Mouse (Mus musculus) left cerebral cortex, adult 8-10 months (tissue): ENCODE results near the gene Abhd15. TPM values are rescaled to one million over a fixed set of nuclear protein-coding genes. Genes with fewer than 3 reads are reported as not detected.
"Not testable (repeated sequence)": the region's sequence is repeated elsewhere in the genome, so short reads cannot be mapped to it uniquely, and the experiment has no call there.

Source experiments
- DNase-seq, 2 experiments: peaks; one replicate each; pipeline ENCODE4 v3.0.0; 2022; ENCODE audit warnings: low spot score in 2 of 2
- total RNA-seq, 4 experiments: library from RNA; stranded (reverse); gene quantifications; 2 replicates each; pipeline ENCODE4 v1.2.4; 2022

The Abhd15 gene
- total RNA-seq, 4 experiments from 2014 or later = 0.99 to 1.7 (median 1.5) TPM

DNA sequence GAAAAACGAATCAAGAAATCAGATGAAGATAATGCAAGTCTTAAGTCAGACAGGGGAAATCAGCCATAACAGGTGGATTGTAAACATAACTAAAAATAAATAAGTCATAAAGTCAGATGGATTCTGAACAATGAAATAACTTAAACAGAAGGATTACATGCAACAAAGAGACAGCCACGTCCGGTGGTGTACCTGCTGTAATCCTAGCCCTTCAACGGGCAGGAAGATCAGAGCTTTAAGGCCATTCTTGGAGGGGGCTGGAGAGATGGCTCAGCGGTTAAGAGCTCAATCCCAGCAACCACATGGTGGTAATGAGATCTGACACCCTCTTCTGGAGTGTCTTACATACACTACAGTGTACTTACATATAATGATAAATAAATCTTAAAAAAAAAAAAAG lies 3.6 kb upstream of the Abhd15 start:
- DNase-seq = no peak

DNA sequence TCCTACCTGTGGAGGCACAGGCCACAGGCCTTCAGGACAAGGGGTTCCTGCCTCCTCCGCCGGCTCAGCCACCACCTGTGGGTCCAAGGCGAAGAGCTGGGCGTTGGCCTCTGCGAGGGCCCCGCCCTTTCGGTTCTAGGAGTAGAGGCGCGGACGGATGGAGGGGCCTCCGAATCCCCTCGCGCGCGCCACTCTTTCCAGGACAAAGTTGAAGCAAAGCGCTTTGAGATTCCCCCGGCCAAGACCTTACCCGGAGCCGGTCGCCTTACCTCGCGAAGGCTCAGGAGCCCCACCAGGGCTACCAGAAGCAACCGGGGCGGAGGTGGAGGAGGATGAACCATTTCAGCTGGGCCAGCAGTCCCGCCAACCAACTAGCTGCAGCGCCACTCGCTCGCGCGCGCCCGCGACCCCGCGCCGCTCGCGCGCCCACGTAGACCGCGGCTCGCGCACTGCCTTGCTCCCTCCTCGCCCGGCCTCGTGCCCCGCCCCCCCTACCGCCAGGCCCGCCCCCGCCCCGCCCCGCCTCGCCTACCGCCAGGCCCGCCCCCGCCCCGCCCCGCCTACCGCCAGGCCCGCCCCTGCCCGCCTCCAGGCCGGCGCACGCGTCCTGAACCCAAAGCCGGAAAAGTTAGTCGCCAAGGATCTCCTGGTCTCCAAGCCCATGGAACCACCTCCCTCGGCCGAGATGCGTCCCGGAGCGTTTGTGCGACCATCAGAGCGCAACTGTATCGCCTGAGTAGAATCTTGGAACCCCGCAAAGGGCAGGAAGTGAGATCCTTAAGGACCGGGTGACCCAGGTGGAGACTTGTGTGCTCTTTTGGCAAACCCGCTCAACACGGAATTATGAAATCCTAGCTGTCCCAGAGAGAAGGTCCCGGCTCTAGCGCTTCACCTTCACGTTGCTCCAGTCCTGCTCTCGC lies 1.8 kb upstream of the Abhd15 start:
- peak in 1 of 2 experiments; percentile 59 for DNase-seq

DNA sequence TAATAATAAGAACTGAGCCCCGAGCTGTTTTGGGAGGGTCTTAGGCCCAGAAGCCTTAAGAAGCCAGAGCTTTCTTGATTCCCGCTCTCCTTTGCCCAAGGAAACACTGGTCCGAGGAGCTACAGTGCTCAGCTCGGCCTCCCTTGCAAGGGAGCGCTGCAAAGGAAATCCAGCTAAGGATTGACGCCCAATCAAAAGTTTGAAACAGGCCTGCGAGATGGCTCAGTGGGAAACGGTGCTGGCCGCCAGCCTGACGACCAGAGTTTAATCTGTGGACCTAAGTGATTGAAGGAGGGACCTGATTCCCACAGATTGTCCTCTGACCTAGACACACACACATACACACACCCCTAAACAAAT lies 1.1 kb upstream of the Abhd15 start:
- no peak for DNase-seq

DNA sequence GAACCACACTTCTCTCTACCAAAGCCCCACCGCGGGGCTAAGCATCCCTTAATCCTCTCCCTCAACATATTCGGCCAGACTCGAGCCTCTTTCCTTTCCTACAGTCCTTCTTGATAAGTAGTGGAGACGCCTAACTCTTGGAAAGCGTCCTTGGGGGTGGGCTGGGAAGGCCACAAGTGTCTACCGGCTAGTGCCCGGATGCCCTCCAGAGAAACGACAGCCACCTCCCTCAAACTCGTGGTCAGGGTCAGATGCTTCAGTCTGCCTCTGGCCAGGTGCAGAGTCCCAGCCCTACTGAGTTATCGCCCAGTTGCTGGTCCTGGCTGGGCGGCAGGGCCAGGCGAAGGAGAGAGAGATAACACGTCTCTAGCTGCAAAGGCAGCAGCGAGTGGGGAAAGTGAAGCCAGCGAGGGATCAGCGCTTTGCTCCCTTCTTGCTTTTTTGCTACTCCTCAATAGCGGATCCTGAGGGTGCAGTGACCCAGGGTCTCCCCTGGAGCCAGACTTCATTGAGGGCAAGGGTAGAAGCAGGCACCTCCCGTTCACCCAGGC lies 565 bp upstream of the Abhd15 start:
- no peak for DNase-seq

DNA sequence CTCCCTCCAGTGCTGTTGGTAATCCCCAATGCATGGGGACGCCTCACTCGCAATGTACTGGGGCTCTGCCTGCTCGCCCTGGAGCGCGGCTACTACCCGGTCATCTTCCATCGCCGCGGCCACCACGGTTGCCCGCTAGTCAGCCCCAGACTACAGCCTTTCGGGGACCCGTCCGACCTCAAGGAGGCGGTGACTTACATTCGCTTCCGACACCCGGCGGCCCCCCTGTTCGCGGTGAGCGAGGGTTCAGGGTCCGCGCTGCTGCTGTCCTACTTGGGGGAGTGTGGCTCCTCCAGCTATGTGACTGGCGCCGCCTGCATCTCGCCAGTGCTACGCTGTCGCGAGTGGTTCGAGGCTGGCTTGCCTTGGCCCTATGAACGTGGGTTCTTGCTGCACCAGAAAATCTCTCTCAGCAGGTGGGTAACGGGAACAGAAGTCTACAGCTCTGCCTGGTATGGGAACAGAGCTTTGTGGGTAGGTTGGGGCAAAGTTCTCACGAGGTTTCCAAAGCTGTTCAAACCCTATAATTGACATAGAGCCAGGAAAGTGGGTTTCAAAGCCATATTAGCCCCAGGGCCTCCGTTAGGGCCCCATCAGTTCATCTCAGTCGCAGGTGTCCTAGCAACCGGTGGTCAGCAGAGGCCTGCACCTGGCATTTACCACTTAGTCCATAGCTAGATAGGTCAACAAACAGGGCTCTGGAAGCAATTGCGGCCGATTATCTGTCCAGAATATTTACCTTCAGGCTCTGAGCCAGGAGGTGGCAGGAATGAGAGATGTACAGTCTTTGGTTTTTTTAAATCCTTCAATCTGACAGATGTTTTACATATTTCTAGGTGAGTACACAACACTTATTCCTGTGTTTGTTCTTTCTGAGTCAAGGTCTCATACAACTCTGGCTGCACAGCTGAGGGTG lies 974 bp downstream of the Abhd15 start, which contains the start of gene Trp53i13:
Trp53i13 (minus strand) TSS at position 344 of the 916 bp plus-strand sequence.
- no peak for DNase-seq

DNA sequence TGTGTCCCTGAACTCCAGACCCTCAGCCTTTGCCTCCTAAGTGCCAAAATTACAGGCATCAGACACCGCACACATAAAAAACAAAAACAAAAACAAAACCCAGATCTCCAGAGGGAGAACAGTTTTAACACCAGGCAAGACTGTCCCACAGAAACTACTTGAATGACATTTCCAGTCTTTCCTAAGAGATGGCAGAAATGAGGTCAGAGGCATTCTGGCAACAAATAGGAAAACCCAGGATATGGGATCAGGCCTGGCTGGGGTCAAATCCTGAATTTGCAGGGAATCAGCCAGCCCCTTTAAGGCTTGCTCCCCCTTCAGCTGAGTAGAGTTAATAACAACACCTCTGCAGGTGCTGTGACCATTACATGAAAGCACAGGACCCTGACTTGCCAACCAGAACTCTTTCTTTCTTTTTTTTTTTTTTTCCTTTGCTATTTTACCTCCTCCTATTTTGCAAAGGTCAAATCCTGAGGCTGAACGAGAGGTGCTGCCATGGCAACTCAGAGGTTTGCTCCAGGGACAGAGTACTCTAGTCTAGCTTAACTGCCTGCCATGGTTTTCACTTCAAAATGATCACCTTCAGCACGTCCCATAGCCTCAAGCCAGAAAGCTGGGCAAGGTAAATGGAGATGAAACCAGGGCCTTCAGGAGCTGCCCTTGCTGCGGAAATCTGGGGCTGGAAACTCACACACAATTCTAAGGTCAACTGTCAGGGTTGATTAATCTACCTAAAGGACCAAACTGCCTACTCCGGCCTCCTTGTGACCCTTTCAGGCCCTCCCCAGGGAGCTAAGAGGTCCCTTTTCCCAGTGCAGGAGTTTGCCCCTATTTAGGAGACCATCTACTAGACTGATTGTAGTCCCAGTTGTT lies 1.9 kb downstream of the Abhd15 start:
- no peak for DNase-seq

DNA sequence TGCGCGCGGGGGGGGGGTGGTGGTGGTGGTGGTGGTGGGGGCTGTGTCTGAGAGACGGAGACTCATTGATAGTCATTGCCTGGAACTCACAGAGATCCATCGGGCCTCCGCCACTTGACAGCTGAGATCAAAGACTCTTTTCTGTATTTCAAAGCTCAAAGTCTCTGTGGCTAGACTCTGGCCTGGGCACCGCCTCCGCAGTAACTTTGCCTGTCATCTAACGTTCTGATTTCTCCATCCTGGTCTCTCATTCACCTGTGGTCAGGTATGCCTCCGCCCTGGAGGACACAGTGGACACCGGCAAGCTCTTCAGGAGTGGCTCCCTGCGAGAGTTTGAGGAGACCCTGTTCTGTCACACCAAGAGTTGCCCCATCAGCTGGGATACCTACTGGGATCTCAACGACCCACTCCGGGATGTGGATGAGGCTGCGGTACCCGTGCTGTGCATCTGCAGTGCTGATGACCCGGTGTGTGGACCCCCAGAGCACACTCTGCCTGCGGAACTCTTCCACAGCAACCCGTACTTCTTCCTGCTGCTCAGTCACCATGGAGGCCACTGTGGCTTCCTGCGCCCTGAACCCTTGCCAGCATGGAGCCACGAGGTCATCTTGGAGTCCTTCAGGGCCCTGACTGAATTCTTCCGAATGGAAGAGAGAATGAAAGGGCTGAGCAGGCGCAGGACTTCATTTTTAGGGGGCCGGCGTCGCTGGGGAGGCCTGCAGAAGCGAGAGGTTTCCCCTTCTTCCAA lies 3.3 kb downstream of the Abhd15 start:
- no peak for DNase-seq

DNA sequence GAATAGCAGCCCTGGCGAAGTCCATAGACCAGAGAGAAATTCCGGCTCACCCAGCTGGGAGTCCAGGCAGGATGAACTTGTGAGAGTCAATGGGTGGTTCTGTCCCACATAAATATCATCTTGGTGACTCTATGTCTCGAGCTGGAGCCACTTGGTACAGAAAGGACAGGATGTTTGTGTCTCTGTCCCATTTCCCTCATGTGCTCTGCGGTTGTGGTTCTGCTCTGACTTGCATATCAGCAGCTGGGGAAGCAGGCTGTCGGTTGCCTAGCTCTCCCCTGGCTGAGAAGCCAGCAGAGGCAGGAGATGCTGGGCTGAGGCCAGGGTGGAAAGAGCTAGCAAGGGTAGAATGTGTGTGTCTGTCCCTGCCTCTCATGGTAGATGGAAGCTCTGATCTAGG lies 4.1 kb downstream of the Abhd15 start, which contains the start of gene Gm10392:
Gm10392 (minus strand) TSS at position 156 of the 400 bp plus-strand sequence.
- DNase-seq = no peak

DNA sequence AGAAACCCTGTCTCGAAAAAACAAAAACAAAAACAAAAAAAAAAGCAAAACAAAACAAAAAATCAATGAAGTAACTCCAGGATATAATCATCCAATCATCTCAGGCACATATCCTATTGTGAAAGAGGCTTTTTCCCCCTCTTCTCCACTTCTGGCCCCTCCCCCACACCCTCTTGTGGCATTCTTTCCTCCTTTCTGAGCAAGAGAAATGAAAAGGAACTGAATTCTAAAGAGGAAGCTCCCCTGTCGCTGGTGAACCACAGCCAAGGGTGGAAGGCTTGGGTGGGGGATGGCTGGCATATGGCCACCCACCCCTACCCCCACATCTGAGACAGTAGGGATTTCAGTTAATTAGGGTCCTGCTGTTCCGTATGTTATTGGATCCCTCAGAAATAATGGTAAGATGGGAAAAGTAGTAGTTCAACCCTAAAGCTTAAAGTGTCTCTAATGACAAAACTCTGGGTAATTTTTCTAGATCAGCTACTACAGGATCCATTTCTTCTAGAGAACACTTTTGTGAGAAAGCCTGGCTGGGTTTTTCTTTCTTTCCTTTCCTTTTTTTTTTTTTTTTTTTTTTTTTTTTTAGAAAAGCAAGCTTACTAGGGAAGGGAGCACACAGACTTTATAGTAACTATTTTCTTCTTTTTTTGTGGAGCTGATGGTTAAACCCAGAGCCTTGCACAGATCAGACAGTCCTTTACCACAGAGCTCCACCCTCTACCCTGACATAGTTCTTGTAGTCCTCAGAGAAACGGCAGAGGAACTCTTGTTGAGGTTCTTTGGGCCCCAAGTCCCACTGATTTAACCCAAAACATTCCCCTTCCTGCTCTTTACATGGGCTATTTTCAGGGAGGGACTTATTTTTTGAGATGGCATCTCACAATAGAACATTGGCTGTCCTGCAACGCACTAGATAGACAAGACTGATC lies 5.9 kb downstream of the Abhd15 start:
- DNase-seq = no peak

DNA sequence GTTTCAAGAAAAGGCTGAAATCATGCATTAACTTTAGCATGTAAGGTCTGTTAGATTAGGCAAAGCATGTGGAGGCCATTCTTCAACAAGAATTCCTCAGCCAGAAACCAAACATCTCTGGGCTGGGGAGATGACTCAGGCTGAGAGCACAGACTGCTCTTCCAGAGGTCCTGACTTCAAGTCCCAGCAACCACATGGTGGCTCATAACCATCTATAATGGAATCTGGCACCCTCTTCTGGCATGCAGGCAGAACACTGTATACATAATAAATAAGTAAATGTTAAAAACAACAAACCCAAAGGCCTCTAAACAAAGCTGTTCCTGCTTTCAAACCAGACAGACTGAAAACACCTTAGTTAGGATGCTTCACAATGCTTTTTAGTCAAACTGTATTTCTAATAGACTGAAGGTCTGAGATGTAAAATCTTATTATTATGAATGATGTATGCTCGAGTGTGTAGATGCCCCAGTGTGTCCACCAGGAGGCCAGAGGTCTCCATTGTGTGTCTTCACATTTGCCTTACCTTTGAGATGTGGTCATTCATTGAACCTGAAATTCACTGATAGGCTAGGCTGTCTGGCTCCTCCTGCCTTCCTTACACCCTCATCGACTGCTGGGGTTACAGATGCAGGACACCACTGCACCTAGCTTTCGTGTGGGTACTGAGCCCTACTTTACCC lies 11.0 kb downstream of the Abhd15 start:
- no peak for DNase-seq

DNA sequence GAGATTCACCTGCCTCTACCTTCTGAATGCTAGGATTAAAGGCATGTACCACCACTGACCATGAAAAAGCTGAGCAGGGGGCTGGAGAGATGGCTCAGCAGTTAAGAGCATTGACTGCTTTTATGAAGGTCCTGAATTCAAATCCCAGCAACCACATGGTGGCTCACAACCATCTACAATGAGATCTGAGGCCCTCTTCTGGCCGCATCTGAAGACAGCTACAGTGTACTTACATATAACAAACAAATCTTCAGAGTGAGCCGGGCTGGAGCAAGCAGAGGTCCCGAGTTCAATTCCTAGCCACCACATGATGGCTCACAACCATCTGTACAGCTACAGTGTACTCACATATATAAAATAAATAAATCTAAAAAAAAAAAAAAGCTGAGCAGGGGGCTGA lies 13.5 kb downstream of the Abhd15 start:
- not testable (repeated sequence) for DNase-seq

DNA sequence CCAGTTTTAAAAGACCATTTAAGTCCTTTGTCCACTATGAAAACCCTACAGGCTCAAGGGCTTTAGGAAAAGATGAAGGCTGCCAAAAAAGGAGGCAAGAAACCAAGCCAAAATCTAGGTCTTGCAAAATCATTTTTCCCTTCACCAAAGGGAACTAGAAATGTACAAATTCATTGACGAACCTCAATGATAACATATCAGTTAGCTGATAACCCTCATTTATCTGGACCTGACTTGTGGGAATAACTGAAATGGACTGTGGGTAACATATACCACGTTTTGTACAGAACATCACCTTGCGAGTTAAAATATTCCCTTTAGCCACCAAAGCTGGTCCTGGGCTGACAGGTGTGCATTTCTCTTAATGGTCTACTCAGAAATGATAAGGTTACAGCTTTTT lies 14.7 kb downstream of the Abhd15 start:
- DNase-seq = no peak

DNA sequence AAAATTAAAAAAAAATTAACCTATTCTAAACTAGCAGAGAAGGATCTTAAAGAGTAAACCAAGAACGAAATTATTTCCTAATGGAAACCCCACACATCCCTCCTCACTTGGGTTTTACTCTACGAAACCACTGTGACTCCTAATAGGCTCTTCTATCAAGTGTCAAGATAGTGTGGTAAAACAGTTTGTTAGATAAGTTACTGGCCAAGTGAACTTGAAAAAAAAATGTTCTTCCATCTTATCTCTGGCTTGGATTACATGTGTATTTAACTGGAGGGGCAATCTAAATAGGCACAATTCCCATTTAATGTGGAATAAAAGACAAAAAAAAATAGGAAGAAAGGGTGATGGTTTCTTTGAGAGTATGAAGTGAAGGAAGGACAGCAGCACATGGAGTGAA lies 15.9 kb downstream of the Abhd15 start:
- DNase-seq = no peak

DNA sequence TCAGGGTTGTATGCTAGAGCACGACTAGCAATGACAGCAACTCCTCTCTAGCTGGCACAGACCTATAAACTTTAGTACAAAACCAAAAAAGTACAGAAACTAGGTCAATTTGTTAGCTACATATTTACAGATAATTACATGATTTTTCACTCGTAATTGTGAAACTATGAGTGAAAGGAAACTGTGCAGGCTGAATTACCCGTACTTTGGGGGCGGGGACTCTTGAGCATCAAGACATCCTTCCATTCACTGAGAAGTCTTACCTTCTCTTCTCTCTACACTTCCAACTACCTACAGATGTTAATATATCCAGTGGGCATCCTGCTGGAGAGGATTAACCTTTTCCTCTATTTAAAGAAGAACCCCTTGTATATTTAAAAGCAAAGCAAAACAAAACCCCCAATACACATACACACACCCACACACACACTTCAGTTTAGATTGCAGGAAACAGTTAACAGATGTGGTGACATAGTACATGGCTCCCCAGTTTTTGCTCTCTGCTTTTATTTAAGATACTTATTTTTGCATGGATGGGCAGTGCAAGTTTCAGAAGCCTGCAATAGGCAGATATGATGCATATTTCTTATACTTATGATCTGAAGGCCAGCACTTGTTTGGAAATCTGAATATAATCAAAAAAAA lies 17.4 kb downstream of the Abhd15 start:
- DNase-seq = no peak

DNA sequence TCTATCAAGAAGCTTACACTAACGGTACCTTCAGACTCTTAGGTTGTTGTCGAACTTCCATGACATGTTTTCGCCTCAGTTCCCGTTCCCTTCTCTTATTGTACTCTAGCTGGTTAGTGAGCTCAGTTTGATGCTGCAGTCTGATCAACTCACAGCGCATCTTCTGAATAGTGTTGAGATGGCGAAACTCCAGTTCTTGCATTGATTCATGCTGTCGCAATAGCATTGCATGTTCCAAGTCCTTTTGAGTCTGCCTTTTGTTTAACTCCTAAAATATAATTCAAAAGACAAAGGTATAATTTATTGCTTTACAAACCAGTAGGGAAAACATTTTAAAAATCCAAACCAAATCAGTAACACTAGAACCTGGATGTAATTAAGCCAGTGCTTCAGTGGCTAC lies 30.3 kb downstream of the Abhd15 start:
- no peak for DNase-seq

DNA sequence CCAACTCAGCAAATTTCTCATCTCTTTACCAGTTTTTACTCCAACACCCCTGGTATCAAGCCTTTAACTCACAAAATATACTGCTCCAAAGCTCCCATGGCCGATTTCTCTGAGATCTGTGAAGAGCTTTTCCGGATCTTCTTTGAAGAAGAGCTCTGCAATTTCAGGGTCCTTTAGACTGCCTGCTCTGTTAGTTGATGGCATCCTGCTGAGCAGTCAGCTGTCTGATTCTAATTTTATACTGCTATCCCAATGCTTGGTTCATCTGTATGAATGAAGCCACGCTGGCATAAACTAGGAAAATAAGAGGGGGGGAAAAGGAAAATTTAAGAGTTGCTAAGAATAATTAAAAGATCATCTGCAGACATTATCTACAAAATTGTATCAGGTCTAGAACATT lies 70.3 kb downstream of the Abhd15 start:
- DNase-seq = no peak
